Mouse (Mus musculus) cerebral cortex, adult 2 months (tissue): ENCODE measurements around the gene Sars2.

ENCODE experiments used
- WGBS: fragments of 180-500 bp; shearing (Covaris S2); methylation state at CpG from one replicate; pipeline ENCODE4 v1.1.7; 2018; 5-methylcytosine and 5-hydroxymethylcytosine counted together

The Sars2 gene

GRCm38 (mm10) chr7:28780067-28780658, 38.4 kb downstream of the Sars2 start:
- 38% methylated on average over 6 of the region's 6 CpGs for WGBS

DNA sequence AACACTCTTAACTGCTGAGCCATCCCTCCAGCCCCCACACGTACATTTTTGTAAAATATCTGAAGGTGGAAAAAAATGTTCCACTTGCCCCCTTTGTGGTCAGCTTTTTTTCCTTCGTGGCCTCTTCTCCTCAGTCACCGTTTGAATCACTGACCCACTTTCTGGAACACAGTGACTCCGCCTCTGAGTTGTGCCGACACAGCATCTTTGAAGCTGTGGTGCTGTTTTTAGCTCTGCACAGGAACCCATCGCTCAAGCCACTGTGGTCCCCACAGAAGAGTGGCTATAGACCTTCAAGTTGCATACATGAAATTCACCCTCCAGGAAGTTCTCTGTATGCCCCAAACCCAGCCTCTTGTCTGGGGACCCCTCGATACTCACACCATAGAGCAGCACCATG, 39.1 kb downstream of the Sars2 start:
- 37% methylated on average over 7 of the region's 7 CpGs for WGBS

DNA sequence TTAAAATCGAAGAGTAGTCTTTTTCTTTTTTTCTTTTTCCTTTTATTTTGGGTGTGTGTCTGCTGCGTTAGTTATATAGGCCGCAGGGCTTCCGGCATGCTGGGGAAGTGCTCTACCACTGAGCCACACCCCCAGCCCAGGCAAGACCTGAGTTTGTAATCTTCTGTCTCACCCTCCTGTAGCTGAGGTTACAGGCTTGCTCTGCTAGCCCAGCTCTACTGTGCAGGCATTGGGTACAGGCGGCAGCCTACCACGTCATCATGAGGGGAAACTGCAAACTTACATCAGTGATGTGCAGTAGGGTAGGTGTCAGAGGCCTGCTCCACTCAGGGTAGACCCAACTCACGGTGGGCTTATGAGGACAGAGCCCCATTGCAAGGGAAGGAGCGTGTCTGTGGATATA, 39.5 kb downstream of the Sars2 start:
- WGBS = 75% methylated on average over 8 of the region's 8 CpGs

- 84% methylated on average over 5 of the region's 5 CpGs for WGBS
Measured at GRCm38 (mm10) chr7:28785161-28785560, 43.4 kb downstream of the Sars2 start.

DNA sequence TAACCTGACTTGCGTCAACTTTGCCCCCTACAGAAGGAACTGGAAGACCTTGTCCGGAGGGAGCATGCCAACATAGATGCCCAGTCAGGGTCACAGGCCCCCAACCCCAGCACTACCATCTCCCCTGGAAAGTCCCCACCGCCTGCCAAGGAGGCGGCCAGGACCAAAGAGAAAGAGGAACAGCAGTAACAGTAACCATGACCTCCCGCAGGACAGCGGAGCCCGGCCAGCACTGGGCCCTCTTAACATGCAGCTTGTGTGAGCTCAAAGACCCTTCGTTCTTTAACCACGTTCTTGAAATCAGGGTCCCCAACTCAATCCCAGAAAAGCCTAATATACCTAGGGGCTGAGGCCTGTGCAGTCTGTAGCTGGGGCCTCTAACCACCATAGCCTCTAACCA, 46.1 kb downstream of the Sars2 start:
- WGBS = 91% methylated on average over 9 of the region's 9 CpGs

- WGBS = 80% methylated on average over 5 of the region's 5 CpGs
Measured at GRCm38 (mm10) chr7:28788307-28789195, 46.8 kb downstream of the Sars2 start, which contains the start of gene Rinl. Rinl (plus strand) TSS chr7:28788969.

DNA sequence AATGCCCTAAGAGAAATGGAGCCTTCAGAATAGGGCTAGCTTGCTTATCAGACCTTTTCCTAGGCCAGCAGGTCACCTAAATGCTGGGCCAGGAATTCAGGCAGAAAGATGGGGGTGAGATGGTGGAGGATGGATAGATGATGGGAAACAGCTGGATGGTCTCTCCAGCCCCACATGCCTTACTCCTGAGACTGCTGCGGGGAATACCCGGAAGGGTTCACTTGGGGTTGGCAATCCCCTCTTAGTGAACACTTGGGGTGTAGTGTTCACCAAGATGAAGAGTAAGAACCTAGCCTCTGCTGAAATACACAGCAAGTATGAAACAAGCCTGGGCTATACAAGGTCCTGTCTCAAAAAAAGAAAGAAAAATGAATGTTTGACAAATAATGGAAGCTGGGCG, 47.4 kb downstream of the Sars2 start:
- WGBS = 93% methylated on average over 3 of the region's 3 CpGs

- WGBS = 64% methylated on average over 8 of the region's 8 CpGs
Measured at GRCm38 (mm10) chr7:28790066-28790806, 48.4 kb downstream of the Sars2 start.

DNA sequence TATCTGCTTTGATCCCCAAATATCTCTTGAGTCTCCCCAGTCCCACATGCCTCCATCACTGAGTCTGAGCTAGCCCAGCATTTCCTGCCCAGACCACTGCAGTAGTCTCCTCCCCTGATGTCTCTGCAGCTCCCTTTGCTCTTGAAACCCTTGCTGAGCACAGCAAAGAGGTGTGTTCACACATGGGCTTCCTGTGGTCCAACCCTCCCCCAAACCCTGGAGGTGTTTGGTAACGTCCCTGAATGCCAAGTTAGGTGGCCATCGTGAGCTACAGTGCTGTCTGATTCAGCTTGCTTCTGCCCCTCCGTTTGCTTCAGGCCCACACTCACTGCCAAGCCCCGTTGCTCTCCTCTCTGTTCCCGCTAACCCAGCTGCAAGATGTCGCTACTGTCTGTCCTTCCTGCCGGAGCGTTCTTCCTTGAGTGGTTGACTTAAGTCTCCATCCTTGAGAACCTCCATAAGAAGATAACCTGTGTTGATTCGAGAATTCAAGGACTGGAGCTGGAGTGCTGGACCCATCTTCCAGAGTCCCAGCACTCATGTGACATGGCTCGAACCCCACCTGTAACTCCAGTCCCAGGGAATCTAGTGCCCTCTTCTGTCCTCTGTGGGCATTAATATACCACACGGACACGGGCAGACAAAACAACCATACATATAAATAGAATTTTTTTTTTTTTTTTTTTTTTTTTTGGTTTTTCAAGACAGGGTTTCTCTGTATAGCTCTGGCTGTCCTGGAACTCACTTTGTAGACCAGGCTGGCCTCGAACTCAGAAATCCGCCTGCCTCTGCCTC, 50.8 kb downstream of the Sars2 start:
- whole genome bisulfite sequencing = 72% methylated on average over 14 of the region's 14 CpGs

DNA sequence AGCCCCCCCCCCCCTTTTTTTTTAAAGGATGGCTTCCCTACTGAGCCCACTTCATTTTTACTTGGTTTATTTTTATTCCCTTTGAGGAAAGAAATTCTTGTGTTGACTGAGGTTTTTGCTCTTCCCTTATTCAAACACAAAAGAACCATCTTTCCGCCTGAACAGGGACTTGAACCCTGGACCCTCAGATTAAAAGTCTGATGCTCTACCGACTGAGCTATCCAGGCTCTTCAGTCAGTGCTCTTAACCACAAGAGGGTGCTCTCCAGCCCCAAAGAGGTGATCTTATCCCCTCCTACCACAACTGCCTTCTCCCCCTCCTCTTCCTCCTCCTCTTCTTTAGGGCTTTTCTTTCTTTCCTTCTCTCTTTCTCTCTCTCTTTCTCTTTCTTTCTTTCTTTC, 52.0 kb downstream of the Sars2 start:
- 36% methylated on average over 2 of the region's 2 CpGs for WGBS

- 91% methylated on average over 3 of the region's 3 CpGs for WGBS
Measured at GRCm38 (mm10) chr7:28794496-28794895, 52.7 kb downstream of the Sars2 start.

DNA sequence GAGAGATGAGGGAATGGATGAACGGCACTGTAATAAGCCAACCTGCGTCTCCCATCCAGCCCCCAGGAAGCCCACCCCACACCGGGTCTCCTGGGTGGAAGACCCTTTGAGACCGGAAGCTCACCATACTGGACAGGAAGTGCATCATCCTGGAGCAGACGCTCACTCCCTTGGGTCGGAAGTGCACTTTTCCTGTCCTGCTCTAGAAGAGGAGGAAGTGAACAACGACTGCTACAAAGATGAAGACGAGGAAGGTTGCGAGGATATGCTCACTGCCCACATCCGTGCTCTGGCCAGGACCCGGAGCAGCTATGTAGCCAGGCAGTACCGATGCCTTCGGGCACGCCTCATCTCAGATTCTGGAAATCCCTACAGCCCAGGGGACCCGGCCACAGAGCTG, 54.0 kb downstream of the Sars2 start:
- 72% methylated on average over 15 of the region's 15 CpGs for WGBS

DNA sequence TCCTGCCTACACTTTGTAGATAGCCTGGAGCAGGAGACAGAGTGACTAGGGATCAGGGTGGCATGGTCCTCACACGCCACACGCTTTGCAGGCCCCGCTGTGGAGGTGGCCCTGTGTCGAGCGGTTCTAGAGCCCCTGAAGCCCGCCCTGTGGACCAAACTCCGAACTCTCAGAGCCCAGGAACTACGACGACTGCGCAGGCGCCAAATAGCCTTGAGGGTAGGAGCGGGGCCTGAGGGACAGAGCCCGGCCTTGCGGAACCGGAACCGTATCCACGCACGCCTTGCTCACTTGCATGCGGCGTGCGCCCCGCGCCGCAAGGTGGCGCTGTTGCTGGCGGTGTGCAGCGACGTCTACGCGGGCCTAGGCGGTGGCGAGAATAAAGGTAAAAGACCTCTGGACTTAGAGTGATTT, 54.8 kb downstream of the Sars2 start:
- 14% methylated on average over 32 of the region's 32 CpGs for WGBS

- WGBS = 94% methylated on average over 9 of the region's 9 CpGs
Measured at GRCm38 (mm10) chr7:28799994-28800393, 58.2 kb downstream of the Sars2 start.

GRCm38 (mm10) chr7:28801451-28801850, 59.7 kb downstream of the Sars2 start:
- WGBS = 43% methylated on average over 3 of the region's 3 CpGs

- WGBS = 20% methylated on average over 10 of the region's 10 CpGs
Measured at GRCm38 (mm10) chr7:28801901-28802670, 60.3 kb downstream of the Sars2 start.

- 26% methylated on average over 10 of the region's 10 CpGs for WGBS
Measured at GRCm38 (mm10) chr7:28802846-28803588, 61.2 kb downstream of the Sars2 start.
